Mouse (Mus musculus): ENCODE measurements around the gene Cacng8.

DNA sequence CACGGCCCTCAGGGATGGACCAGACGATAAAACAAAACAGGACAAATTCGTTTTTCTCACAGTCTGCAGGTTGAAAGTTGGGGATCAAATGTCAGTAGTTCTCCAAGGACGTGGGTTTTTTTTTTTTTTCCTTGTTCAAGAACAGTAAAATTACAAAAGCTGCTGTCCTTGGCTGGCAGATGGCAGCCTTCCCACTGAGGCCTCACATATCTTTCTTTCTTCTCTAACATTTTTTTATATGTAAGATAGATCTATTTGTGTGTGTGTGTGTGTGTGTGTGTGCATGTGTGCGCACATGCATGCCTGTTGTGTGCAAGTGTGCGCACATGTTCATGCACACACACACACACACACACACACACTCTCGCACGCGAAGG is 67.3 kb downstream of the Cacng8 start:
- TF ChIP-seq EP300 (IDR thresholded peaks at IDR 0.05; ENCODE audit: low read depth in 1 of 2, low read length in 2 of 2) = no peak
- TF ChIP-seq CTCF (IDR thresholded peaks at IDR 0.05 in 2 of 3, conservative IDR thresholded peaks at IDR 0.05 in 1 of 3; ENCODE audit: control insufficient read depth in 1 of 3, insufficient read depth in 1 of 3, low read depth in 2 of 3, low read length in 3 of 3, poor library complexity in 1 of 3, severe bottlenecking in 1 of 3) = no peak
- TF ChIP-seq ZKSCAN1 (IDR thresholded peaks at IDR 0.05; ENCODE audit: low read depth, low read length) = no peak
- TF ChIP-seq POLR2A (IDR thresholded peaks at IDR 0.05; ENCODE audit: control insufficient read depth in 1 of 2, insufficient read depth in 1 of 2, low read depth in 1 of 2, low read length in 2 of 2, poor library complexity in 1 of 2) = no peak
- no peak for TF ChIP-seq CHD1 (IDR thresholded peaks at IDR 0.05; ENCODE audit: low read depth, low read length)
- no peak for TF ChIP-seq GATA1 (IDR thresholded peaks at IDR 0.05; ENCODE audit: low read depth, low read length)
- no peak for TF ChIP-seq ZC3H11A (IDR thresholded peaks at IDR 0.05; ENCODE audit: low read depth, low read length)
- TF ChIP-seq JUND (IDR thresholded peaks at IDR 0.05; ENCODE audit: low read depth, low read length) = no peak
- TF ChIP-seq TBP (IDR thresholded peaks at IDR 0.05; ENCODE audit: low read depth, low read length) = no peak
- no peak for TF ChIP-seq ZMIZ1 (IDR thresholded peaks at IDR 0.05; ENCODE audit: low read depth, low read length)
- no peak for TF ChIP-seq SMC3 (IDR thresholded peaks at IDR 0.05; ENCODE audit: low read depth, low read length)

All from MEL (cell line).